Mouse (Mus musculus) Patski (cell line): ENCODE measurements at regions not wholly inside any gene's neighbourhood (a gene's known extent, or its start where the extent isn't known, plus 50 kb on each side); places are given as distances from the start of the nearest gene placed in this dataset.

ENCODE experiments used
- ATAC-seq: fragments of 100-300 bp; one replicate; pipeline ENCODE4 v1.8.0; 2021
- CTCF ChIA-PET: fragments of 350-600 bp; sonication (Branson Sonifier 250); formaldehyde crosslinking; loops from one replicate; lab custom pipeline; 2022; ENCODE audit warnings: inconsistent platforms; lab: Charles Lee
- POLR2A ChIA-PET: fragments of 350-600 bp; sonication (Branson Sonifier 250); formaldehyde crosslinking; loops from one replicate; lab custom pipeline; 2022; ENCODE audit warnings: antibody characterized with exemption, inconsistent platforms; lab: Charles Lee
- DNase-seq: peaks from one replicate; pipeline ENCODE4 v3.0.0-alpha.2; 2011; ENCODE audit warnings: low read depth, low spot score
- H3K27me3 ChIP-seq: fragments of 371-371 bp; one replicate; pipeline ENCODE4 v1.5.1; 2021
- CTCF ChIP-seq: fragments of 100-300 bp; IDR thresholded peaks from one replicate; pipeline ENCODE4 v1.5.1; 2021
- in situ Hi-C: fragments of 300-500 bp; cut with MboI; formaldehyde crosslinking; loops from 3 replicates; pipeline ENCODE4 v1.11.1; 2018; ENCODE audit warnings: low pct_unique_long_range_greater_than_20kb, mixed read lengths

GRCm38 (mm10) chr7:135767493-135767892, 51.3 kb upstream of the Mki67 start:
- ATAC-seq (no peak), DNase-seq (no peak)
- peaks cover 4% of the 10 kb centered on the region for H3K27me3 ChIP-seq
- CTCF ChIA-PET: interaction anchor here (1.7 to 2.0 kb wide), 2 partner anchors 8 to 23 kb away, joined by 6 read pairs; no protein-coding TSS in a partner anchor
- POLR2A ChIA-PET: no interaction called here
- no peak for TF ChIP-seq CTCF
- in situ Hi-C loops: no loop called here

GRCm38 (mm10) chr7:135768064-135768463, 51.9 kb upstream of the Mki67 start:
- ChIA-PET POLR2A (no interaction called here), CTCF (interaction anchor here (0.7 to 2.0 kb wide), 6 partner anchors 8 to 456 kb away, joined by 3 to 7 read pairs (median 6); no protein-coding TSS in a partner anchor)
- ATAC-seq (no peak), DNase-seq (no peak)
- TF ChIP-seq CTCF: no peak
- H3K27me3 ChIP-seq: peaks cover 4% of the 10 kb centered on the region
- in situ Hi-C loops: no loop called here

GRCm38 (mm10) chr7:135768592-135768991, 52.4 kb upstream of the Mki67 start:
- peak; percentile 15 for DNase-seq
- in situ Hi-C loops: no loop called here
- ChIA-PET POLR2A (no interaction called here), CTCF (interaction anchor here (0.6 to 2.0 kb wide), 7 partner anchors 9 to 455 kb away, joined by 3 to 7 read pairs (median 6); no protein-coding TSS in a partner anchor)
- H3K27me3 ChIP-seq: peaks cover 4% of the 10 kb centered on the region
- TF ChIP-seq CTCF: peak; percentile 93
- peak; percentile 83 for ATAC-seq

- POLR2A ChIA-PET: no interaction called here
- in situ Hi-C loops: no loop called here
- no peak for DNase-seq
Measured at GRCm38 (mm10) chr7:135769082-135769673, 53.0 kb upstream of the Mki67 start.

DNA sequence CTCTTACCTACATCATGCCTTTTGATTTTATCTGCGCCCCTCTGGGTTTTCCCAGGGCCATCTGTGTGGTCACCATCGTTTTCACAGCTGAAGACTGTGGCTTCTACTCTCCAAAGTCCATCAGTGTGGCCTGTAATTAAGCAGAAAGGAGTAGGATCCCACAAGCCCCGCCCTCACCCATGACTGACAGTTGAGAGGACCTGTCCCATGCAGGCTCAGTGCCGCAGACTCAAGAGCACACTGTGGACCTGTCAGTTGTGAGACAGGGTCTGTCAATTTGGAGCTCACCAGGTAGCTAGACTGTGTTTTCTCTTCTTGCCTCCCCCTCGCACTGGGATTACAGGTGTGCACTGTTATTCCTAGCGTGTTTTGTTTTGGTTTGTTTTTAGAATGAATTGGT, 53.9 kb upstream of the Mki67 start:
- in situ Hi-C loops: no loop called here

More at GRCm38 (mm10) chr7:135769082-135769673, 53.0 kb upstream of the Mki67 start:
- CTCF ChIA-PET: interaction anchor here (0.6 to 2.0 kb wide), 6 partner anchors 9 to 455 kb away, joined by 3 to 7 read pairs (median 6); no protein-coding TSS in a partner anchor
- no peak for TF ChIP-seq CTCF
- ATAC-seq: no peak
- peaks cover 4% of the 10 kb centered on the region for H3K27me3 ChIP-seq

GRCm38 (mm10) chr7:135775832-135776433, 59.8 kb upstream of the Mki67 start:
- DNase-seq (no peak), ATAC-seq (no peak)
- POLR2A ChIA-PET: no interaction called here
- CTCF ChIA-PET: interaction anchor here (1.2 kb wide), 1 partner anchor 40 kb away, joined by 4 read pairs; no protein-coding TSS in a partner anchor
- no peak for TF ChIP-seq CTCF
- in situ Hi-C loops: no loop called here
- no peaks in the 10 kb centered on the region for H3K27me3 ChIP-seq

More for the DNA sequence above, 53.9 kb upstream of the Mki67 start:
- POLR2A ChIA-PET: no interaction called here
- ATAC-seq (no peak), DNase-seq (no peak)
- TF ChIP-seq CTCF: no peak
- CTCF ChIA-PET: no interaction called here
- peaks cover 4% of the 10 kb centered on the region for H3K27me3 ChIP-seq

- POLR2A ChIA-PET: no interaction called here
- CTCF ChIA-PET: interaction anchor here (1.0 to 2.7 kb wide), 4 partner anchors 9 to 364 kb away, joined by 3 to 9 read pairs (median 4); no protein-coding TSS in a partner anchor
- DNase-seq: no peak
- no peak for ATAC-seq
- no peaks in the 10 kb centered on the region for H3K27me3 ChIP-seq
- in situ Hi-C loops: no loop called here
- TF ChIP-seq CTCF: no peak
Measured at GRCm38 (mm10) chr7:135790167-135790566, 74.0 kb upstream of the Mki67 start.

GRCm38 (mm10) chr7:135790978-135791377, 74.8 kb upstream of the Mki67 start:
- DNase-seq: no peak
- in situ Hi-C loops: no loop called here
- ChIA-PET POLR2A (interaction anchor here (0.6 kb wide), 1 partner anchor 1528 kb away, joined by 6 read pairs; no protein-coding TSS in a partner anchor), CTCF (interaction anchor here (0.8 to 2.7 kb wide), 8 partner anchors 8 to 364 kb away, joined by 3 to 9 read pairs (median 3); no protein-coding TSS in a partner anchor)
- H3K27me3 ChIP-seq: no peaks in the 10 kb centered on the region
- peak; percentile 62 for ATAC-seq
- TF ChIP-seq CTCF: peak; percentile 90

GRCm38 (mm10) chr7:135791953-135792690, 76.0 kb upstream of the Mki67 start:
- no peak for DNase-seq
- in situ Hi-C loops: no loop called here
- no peak for ATAC-seq
- H3K27me3 ChIP-seq: no peaks in the 10 kb centered on the region
- ChIA-PET CTCF (interaction anchor here (1.1 to 2.7 kb wide), 5 partner anchors 11 to 32 kb away, joined by 3 to 9 read pairs (median 6); no protein-coding TSS in a partner anchor), POLR2A (no interaction called here)
- TF ChIP-seq CTCF: peak; percentile 33

DNA sequence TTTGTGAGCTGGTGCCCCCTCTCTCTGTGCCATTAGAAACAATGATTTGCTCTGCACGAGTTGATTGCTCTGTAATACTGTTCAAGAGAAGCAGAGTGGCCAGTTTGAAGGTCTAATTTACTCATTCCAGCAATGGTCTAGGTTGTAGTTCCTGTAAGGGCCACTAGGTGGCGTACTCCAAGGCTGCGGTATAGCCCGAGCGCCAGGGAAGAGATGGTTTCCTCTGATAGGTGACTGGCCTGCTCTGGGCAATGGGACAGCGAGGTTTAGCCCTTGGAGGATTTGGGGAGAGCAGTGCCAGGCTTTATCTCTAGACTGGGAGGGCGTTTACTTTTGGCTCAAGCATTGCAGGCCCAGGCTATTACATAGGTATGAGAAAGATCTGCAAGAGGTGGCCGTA, 76.8 kb upstream of the Mki67 start:
- H3K27me3 ChIP-seq: no peaks in the 10 kb centered on the region
- ChIA-PET POLR2A (no interaction called here), CTCF (interaction anchor here (2.7 kb wide), 1 partner anchor 13 kb away, joined by 9 read pairs; no protein-coding TSS in a partner anchor)
- TF ChIP-seq CTCF: peak; percentile 74
- in situ Hi-C loops: no loop called here
- no peak for DNase-seq
- no peak for ATAC-seq
